Mouse (Mus musculus) megakaryocyte-erythroid progenitor cell, adult 5-6 weeks (primary cell): ENCODE results near the gene Stxbp6. TPM values are rescaled to one million over a fixed set of nuclear protein-coding genes. Genes with fewer than 3 reads are reported as not detected.
"Not testable (repeated sequence)": the region's sequence is repeated elsewhere in the genome, so short reads cannot be mapped to it uniquely, and the experiment has no call there.

Experiments
- ATAC-seq: replicated peaks from 2 replicates; pipeline ENCODE4 v1.8.0; 2016; ENCODE audit warnings: mild to moderate bottlenecking, inconsistent platforms; ENCODE audit not compliant: severe bottlenecking, poor library complexity, low FRiP score, low TSS enrichment
- total RNA-seq, 2 experiments: library from RNA; stranded (forward) in 1 of 2; stranded (reverse) in 1 of 2; fragments of 200-1000, 215-1000 nt in 1 of 2; fragments of >200 nt in 1 of 2; fragmentation: Nextera tagmentation in 1 of 2; gene quantifications; 2 replicates each; pipeline ENCODE4 v1.2.3; 2014 to 2017

Gene Stxbp6
- total RNA-seq, 2 experiments from 2014 or later: not detected

DNA sequence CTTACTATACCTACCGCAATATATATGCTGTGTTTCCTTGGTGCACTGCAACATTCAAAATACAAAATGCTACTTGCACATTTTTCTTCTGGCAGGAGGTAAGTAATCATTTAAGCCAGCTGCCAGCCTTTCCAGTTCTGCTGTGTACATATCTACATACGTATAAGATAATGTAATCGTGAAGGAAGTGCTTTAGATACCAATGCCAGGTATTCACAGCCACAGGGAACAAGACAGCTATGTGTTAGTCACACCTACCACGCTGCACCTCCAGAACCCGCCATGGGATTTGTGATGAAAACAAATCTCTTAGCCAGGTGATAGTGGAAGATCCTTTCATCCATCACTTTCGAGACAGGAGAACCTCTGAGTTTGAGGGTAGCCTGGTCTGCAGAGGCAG is 13.7 kb downstream of the Stxbp6 start:
- no peak for ATAC-seq

DNA sequence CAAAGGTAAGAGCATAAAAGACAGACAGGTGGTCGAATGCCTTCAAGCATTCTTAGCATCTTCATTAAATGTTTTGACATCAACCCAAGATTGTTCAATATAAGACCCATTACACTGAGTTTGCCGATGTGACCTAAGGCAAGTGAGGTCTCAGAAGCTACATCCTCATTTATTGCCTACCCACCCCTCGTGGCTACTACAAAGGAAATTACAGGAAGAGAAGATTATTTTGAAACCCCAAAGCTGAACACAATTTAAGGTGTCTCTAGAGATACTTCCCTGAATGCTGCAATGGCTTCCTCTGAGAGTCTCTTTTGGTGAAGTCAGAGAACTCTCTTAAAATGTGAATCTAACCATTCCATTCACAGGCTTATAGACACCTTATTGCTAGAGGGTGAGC is 16.5 kb downstream of the Stxbp6 start:
- no peak for ATAC-seq

DNA sequence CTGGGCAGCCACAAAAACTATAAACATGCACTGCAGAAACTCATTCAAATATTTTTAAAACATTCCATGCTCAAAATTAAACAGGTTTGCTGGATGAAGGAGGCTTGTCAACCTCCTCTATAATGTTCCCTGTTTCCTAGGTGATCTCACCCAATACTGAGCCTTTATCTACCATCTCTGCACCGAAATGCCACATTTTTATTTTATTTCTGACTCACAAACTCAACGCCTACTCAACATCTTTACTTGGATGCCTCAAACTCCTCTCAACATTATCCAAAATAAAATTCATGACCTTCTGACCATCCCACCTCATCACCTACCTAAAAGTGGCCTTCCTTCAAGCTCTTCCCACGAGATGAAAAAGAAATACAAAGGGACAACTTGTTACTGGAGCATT is 18.1 kb downstream of the Stxbp6 start:
- ATAC-seq: no peak

DNA sequence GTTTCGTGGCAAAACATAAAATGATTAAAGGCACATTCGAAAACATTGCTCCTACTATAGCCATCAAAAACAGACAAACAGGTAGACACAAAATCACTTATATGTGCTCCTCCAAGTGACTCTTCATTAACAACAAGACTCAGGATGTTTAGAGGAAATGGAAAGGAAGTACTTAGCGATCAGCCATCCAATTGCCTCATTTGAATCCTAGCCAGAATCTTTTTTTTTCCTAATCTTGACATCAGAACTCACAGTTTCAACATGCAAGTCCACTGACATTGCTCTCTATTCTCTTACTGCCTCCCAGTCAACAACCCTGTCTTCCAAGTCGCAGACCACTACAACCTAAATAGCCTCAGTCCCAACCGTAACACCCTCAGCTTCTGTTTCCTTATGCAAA is 21.2 kb downstream of the Stxbp6 start:
- no peak for ATAC-seq

DNA sequence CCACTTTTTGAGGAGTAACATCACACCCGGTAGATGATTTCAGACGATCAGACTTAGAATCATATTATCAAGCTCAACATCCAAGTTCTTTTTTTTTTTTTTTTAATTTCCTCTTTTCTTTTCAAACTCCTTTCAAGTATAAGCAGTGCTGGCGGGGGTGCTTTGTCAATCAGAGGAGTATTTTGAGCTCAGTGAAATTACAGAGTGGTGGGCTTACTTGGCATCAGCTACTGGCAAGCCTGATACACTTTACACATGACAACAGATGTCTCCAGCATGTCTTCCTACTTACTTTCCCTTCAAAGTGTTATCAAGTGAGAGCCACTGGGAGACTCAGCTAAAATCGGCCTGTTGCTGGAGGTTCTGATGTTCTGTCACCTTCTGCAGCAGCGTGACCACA is 21.6 kb downstream of the Stxbp6 start:
- no peak for ATAC-seq

DNA sequence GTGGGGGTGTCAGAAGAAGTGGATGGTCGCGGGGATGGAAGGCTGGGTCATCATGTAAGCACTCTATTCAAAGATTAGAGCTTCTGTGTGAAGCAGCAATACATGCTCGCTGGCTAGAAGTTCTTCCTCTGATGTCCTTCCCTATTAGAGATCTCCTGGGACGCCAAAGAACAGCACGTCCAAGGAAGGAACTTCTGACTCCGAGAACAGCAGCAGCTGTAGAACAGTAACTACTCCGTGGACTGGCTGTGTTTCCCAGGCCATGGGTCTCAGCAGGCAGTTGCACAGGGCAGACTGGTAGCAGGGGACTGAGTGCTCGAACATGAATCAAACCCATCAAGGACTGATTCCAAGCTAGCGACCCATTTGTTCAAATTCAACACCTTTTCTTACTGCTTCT is 24.6 kb downstream of the Stxbp6 start:
- no peak for ATAC-seq

DNA sequence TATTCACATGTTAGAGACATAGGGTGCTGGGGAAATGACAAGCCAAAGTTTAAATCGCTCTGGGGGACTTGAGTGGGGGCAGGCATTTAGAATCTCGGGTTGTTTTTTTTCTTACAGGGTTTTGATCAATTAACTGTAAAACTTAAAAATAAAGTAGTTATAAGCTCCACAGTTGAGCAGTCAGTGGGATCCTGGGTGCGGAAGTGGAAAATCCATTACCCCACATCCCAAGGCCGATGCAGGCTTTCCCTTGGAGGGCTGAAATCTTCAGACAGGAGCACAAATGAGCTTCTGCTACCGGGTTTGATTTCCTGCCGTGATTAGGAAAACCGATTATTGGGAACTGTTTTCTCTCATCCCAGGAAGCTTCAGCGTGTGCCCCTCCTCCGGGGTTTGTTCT is 26.8 kb downstream of the Stxbp6 start:
- not testable (repeated sequence) for ATAC-seq

DNA sequence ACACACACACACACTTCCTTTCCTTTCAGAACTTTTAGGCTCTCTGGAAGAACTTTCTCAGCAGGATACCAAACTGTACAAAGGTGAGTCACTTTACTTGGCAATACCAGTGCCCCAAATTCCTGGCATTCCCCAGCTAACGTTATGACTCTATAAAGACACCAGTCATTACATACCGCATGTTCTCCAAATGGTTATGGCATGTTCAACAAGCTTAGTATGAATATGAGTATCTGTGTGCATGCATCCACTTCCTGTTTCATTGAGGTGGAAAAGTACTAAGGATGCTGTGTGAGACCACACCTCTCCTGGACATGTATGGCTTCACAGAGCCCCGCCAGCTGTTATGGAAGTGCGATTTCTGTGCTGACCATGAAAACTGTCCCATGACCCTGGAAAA is 27.3 kb downstream of the Stxbp6 start:
- no peak for ATAC-seq

DNA sequence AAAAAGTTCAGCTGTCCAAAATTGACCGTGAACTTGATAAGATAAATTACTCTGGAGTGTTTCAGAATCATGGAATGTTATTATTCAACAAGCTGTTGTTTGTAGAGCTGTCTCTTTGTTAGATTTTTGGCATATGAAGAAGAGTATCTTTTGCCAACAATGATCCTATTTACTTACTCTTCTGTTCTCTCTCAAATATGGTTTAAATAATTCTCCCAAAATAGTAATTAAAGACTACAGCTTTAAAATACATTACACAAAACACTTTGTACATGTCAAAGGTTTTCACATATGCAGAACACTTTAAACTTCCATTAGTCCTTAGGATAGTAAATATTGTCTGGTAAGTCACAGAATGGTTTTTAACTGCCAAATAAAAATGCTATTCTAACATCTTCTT is 29.9 kb downstream of the Stxbp6 start:
- no peak for ATAC-seq

DNA sequence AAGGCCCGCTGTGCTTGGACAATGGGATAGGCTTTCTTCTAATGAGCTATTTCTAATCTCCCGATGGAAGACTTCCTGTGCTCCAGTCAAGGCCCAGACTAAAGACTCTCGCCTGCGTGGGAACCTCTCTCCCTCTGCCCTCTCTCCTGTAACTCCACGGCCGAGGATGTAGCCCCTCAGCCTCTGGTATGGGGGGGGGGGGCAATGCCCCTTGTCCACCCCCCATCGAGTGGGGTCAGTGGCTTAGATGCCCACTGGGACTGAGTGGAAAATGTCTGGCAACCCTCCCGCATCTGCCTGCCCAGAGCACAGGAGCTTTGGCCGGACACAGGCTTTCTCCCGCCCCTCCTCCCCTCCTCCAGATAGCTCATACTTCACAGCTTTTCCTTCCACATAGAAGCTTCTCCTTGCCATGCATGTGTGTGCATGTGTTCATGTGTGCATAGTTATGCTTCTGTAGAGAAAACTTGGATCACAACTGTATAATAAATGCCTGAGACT is 31.9 kb downstream of the Stxbp6 start:
- ATAC-seq: no peak

DNA sequence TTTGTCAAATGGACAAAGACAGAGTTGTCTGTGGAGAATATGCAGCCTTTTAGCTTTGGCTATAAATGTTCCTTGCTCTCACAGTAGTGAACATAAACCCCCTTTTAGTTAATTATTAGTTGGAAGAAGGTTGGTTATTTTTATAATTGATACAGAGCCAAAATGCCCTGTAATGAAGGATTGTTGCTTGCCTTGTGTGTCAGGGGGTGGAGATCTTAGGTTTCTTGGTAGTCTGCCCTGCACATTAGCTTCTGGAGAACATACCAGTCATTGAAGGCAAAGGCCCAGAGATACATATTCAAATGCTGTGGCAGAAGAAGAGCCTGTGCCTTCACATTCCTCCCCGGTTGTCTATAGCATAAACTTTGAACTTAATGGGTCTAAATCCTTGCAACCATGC is 37.0 kb downstream of the Stxbp6 start:
- no peak for ATAC-seq

DNA sequence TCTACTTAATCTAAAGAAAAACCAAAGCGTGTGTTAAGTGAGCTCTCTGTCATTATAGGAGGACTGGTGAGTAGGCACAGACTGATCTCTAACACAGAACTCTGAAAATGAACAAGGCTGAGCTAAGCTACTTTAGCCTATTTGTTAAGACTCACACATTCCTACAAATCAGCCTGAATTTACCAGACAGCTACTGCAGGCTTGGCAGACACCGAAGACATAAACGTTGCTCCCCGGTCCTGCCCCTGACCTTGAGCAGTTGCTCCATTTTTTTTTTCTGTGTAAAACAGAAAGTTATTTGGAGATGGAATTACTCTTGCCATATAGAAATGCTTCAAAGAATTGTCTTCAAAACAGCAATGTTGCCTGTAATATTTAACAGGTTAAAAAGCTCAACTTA is 37.4 kb downstream of the Stxbp6 start:
- no peak for ATAC-seq

DNA sequence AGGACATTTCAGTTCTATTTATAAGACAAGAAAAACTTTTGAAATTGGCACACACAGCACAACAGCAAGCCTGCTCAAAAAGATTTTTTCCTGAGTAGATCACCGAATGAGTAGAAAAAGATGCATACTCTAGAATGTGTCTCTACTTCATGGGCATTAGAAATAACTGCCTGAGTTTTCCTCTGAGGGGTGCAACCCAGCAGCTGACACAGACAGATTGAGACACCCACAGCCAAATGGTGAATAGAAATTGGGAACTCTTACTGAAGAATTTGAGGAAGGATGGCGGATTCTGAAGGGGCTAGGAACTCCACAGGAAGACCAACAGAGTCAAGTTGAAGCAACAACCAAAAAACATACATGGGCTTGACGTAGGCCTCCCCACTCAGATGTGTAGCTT is 43.8 kb downstream of the Stxbp6 start:
- ATAC-seq: no peak

DNA sequence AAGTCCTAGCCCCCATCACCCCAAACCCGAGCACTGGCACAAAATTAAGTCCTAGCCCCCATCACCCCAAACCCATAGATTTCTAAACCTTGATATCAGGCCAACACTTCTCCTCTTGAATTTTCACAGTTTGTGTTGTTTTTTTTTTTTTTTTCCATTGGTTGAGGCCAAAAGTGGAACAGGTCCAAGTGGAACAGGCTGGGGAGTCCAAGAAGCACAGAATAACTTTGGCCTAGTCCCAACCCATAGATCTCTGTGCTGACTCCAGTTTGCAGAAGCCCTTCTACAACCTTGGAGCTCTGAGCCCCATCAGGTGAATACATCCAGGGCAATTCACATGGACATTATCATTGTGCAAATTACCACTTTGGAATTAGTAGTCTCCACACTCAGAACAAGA is 48.2 kb downstream of the Stxbp6 start:
- ATAC-seq: no peak

DNA sequence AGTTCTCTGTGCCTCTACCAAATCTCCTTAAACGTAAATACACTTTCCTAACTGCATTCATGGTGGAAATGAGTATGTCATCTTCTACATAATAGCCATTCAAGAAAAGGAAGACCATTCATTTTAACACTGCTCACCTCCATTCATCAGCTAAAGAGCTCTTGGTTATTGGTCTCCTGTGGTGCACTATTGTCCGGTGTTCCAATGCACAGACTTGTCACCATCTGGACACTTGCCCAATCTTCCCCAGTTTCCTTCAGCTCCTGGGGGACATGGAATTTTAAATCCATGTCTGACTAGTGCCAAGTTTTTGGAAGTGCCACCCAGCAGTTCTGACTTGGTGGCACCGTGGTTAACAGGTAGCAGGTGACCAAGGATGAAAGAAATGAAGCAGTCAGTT is 54.5 kb downstream of the Stxbp6 start:
- no peak for ATAC-seq

DNA sequence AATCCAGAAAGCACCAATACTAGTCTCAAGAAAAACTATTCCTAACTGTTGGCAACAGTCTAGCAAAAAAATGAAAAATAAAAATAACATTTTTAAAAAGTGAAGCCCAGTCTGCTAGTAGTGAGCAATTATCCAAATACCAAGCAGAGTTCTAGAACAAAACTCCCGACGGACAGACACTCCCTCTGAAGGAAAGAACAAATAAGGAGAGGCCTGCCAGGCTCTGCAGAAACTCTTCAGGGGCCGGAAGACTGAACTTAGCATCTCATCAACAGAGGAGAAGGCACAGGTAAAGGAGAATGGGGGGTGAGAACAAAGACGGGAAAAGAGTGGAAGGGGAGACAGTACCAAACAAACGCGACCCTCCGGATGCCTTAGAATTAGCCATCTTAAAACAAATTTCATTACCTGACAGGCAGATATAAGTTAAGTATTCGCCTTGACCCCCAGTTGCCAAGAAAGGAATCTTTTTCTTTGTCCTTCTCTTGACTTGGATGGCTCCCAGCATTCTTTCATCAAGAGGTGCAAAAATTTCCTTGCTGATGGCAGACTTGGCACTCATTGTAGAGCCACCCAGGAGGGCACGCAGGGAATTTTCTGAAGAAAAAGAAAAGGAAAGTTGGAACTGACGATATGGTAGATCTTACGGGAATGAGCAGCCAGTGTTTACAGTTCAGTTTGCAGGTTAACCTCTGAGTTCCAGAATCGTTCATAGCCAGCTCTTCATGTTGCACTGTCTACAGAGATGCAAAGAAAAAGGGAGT is 55.3 kb downstream of the Stxbp6 start:
- ATAC-seq: no peak

DNA sequence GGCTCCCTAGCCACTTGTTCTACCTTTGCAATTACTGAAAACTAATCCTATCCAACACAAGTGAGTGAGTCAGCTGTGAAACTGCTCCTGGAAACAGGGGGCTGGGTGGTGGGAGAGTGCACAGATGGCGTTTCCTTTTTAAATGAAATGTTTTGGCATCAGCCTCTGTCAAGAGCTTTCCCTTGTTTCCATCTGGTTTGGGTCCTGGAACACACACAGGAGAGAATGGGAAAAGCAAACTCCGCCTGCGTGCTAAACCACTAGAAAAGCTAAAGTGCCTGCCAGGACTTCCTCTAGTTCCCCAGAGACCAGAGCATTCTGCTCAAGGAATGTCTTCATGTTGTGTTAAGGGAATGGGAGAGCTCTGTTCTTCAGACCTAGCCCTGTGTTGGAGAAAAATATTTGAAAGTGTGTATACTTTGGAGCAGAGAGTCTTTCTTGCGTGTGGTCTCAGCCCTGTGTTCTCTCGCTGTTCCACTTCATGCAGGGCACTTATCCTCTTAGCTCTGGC is 61.2 kb downstream of the Stxbp6 start:
- no peak for ATAC-seq

DNA sequence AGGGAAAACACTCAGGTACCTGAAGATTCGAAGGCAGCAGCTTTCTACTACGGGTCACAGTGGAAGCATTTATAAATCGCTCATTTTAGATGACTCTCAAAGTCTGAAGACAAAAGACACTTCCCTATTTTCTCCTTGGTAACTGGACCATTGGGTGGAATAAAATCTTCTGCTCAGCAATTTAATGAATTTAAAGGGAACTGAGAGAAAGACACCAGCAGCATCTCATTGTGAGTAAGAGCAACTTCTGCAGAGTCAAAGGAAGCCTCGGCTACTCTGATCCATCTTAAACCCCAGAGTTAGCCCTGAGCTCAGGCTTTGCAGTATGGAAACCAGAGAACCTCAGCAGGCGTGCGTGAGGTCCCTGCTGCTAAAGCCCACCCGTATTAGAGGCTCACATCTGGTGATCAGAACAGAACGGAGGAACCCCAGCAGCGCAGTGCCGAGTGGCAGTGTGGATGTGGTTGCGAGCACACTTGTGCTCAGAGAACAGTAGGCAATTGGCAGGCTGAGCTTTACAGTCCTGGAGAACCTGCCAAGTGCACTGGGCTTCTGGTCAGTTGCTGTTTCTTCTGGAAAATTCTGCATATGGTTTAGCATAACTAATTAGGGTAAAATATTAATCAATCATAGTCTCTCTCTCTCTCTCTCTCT is 62.9 kb downstream of the Stxbp6 start:
- no peak for ATAC-seq

DNA sequence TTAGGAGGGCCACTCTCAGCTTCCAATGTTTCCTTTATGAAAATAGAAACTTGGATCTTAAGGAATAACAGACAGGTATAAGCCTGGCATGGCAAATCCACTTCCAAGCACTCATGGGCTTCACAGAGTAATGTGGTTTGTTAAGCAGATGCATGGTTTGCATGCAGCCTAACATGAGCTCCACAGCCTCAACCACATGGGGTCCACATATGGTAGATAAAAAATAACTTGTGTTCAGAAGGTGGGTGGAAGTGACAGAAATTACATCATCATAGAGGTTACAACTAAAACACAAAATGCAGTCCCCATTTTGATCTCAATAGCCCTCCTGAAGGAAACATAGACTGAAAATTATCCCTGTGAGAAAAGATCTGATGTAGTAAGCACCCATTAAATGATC is 63.5 kb downstream of the Stxbp6 start:
- no peak for ATAC-seq

DNA sequence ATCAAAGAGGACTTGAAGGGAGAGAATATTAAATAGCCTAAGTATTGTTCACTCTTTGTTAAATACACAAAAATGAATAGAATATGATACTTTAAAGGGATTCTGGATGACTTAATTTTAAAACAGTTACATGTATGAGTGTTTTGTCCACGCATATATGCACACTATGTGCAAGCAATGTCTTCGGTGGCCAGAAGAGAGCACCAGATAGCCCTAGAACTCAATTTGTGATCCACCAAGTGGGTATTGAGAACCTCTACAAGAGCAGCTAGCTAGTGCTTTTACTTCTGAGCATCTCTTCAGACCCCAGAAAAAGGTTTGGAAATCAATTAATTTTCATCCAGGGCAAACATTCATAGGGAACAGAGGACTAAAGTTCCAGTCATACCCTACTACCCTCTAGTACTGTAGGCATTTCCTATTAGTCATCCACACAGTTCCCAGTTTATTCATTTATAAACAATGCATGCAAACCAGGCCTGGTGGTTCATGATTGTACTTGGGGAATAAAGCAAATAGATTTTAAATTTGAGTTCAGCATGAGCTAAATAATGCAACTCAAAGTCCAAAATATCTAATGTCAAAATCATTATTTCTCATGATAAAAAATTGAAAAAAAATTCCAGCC is 64.4 kb downstream of the Stxbp6 start:
- ATAC-seq: no peak

DNA sequence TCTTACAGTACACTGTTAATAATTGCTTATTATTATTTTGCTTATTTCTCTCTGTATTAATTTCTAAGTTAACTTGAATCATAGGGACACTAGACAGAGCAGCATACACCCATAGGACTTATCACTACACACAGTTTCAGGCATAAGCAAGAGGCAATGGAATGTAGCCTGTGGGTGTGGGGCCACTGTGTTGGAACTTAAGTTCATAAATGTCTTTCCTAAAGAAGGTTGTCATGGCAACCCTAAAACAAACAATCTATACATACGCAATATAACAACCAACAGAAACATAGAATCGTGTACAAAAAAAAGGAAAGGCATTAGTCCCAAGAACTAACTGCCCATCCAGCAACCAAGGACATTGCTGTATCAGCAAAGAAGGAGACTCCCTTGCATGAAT is 67.9 kb downstream of the Stxbp6 start:
- ATAC-seq: no peak
